Mouse (Mus musculus) liver, embryonic 14.5 days (tissue): ENCODE data around the gene Satb1.

ENCODE experiments used
- CTCF ChIP-seq: IDR thresholded peaks from 2 replicates; pipeline ENCODE4 v1.5.1; 2016; ENCODE audit warnings: antibody characterized with exemption, low read depth, control low read depth
- EP300 ChIP-seq: IDR thresholded peaks from 2 replicates; pipeline ENCODE4 v1.6.1; 2016; ENCODE audit warnings: antibody characterized with exemption, low read depth

DNA sequence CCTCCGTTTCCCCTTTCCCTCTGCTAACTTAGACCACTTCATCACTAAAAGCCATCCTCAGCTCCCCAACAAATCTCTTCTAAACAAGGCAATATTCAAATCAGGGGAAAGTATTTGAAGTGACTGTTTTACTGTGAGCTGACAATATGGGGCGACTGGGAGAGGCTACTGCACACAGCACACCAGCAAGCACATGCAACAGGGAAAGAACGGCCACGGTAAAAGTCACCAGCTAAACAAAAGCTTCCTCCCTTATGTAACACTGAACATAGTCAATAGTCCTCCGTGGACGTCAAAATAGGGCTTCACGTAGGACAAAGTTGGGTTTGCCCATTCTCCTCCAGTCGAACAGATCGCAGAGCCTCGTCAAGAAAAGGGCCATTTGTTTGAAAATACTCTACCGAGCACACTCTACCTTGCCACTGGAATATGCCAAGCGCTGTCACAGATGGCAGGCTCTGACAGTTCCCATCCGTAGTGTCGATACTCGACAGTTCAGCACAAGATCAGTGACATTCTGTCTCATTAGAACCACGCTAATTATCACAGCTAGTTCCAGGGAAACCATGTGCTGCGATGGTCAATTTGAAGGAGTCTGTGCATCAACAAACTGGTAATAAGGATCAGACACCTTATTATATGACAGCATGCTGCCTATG is 72.0 kb downstream of the Satb1 start:
- TF ChIP-seq CTCF, result no peak
- no peak for TF ChIP-seq EP300
